17 mouse cellular contexts compared by ENCODE assay signal in the genomic region with DNA sequence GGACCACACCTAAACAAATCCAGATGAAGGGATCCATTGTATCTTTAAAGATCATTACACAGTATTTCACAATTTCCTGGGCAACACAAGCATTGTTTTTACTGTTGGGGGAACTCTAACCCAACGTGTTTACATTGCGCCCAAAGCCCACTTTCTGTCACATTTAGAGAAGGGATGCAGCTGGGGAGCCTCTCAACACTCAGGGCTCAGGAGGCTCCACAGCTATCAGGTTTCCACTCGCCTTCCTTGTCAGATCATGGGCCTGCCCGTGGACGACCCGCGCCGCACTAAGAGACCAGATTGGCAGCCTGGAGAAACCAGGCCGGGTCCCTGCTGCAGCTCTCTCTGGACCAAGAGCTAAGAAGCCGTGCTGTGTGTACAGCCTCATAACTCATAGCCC. TPM values are rescaled to one million over a fixed set of nuclear protein-coding genes. Genes with fewer than 3 reads are reported as not detected.
A peak's percentile ranks its signal among the peaks of the same experiment; 100 is the strongest.
DNase-seq lines count a peak whose midpoint lies in the region; ATAC-seq lines count a peak whose summit lies in the region.
"Had no signal": no experiment of that assay in that cellular context is flagged by ENCODE, and none has a peak within 500 bp of the region (broad histone marks: within the 10 kb centered on the region; RNA-seq: fewer than 3 reads in every experiment).

No protein-coding gene starts in this region.

- H3K36me3 ChIP-seq in heart, embryonic 13.5 days, result peaks cover 34% of the 10 kb centered on the region
- peaks cover 8% of the 10 kb centered on the region; the same call in 1 of the 2 replicates for H3K36me3 ChIP-seq in lung, embryonic 15.5 days
- H3K36me3 ChIP-seq in stomach, embryonic 14.5 days (ENCODE audit: control insufficient read depth, insufficient read depth, low read length), result 0 out of 2 replicates have a peak, but pooled peaks cover 4% of the 10 kb centered on the region

- no peak overlapping the region for H3K4me2 ChIP-seq in heart, embryonic 13.5 days
- no peak overlapping the region for H3K4me2 ChIP-seq in lung, embryonic 15.5 days
- H3K4me2 ChIP-seq in stomach, embryonic 14.5 days (replicated peaks; ENCODE audit: low read depth, low read length), result no peak overlapping the region
- H3K4me2 ChIP-seq: forebrain, embryonic 13.5 days; hindbrain, embryonic 13.5 days had no signal

- no peaks in the 10 kb centered on the region for H3K27me3 ChIP-seq in heart, embryonic 13.5 days (replicated peaks)
- H3K27me3 ChIP-seq in lung, embryonic 15.5 days, result no peaks in the 10 kb centered on the region
- no peaks in the 10 kb centered on the region for H3K27me3 ChIP-seq in stomach, embryonic 14.5 days (ENCODE audit: control insufficient read depth, insufficient read depth, low read length)
- H3K27me3 ChIP-seq: forebrain, embryonic 13.5 days; hindbrain, embryonic 13.5 days had no signal

- 0 out of 2 replicates have a peak overlapping the region, but pooled peaks have one; percentile 30 for H3K9ac ChIP-seq in heart, embryonic 13.5 days
- no peak overlapping the region for H3K9ac ChIP-seq in lung, embryonic 15.5 days
- H3K9ac ChIP-seq in stomach, embryonic 14.5 days (replicated peaks; ENCODE audit: low read depth, low read length), result no peak overlapping the region
- H3K9ac ChIP-seq: forebrain, embryonic 13.5 days; hindbrain, embryonic 13.5 days had no signal

- no peak for ATAC-seq in heart, embryonic 13.5 days (ENCODE audit: extremely low read depth, insufficient number of reproducible peaks, low FRiP score, low TSS enrichment)
- ATAC-seq in lung, embryonic 15.5 days (ENCODE audit: borderline replicate concordance, extremely low read depth, low FRiP score, low TSS enrichment), result peak; percentile 36; the same call in 1 of the 2 replicates
- peak; percentile 40; the same call in 1 of the 2 replicates for ATAC-seq in stomach, embryonic 14.5 days (ENCODE audit: insufficient number of reproducible peaks, insufficient read depth, low FRiP score, low read depth)
- ATAC-seq: forebrain, embryonic 13.5 days had no signal

- no peak overlapping the region for H3K27ac ChIP-seq in heart, embryonic 13.5 days (replicated peaks)
- peak overlapping the region; percentile 55; the same call in 1 of the 2 replicates for H3K27ac ChIP-seq in lung, embryonic 15.5 days
- peak overlapping the region; percentile 74; the same call in 1 of the 2 replicates for H3K27ac ChIP-seq in stomach, embryonic 14.5 days (ENCODE audit: low read length)
- H3K27ac ChIP-seq: forebrain, embryonic 13.5 days; hindbrain, embryonic 13.5 days; left cerebral cortex, adult 2 months; midbrain, embryonic 10.5 days had no signal

- H3K9me3 ChIP-seq in heart, embryonic 13.5 days, result no peaks in the 10 kb centered on the region
- H3K9me3 ChIP-seq in lung, embryonic 15.5 days, result no peaks in the 10 kb centered on the region
- H3K9me3 ChIP-seq in stomach, embryonic 14.5 days (ENCODE audit: control insufficient read depth, low read depth, low read length), result no peaks in the 10 kb centered on the region
- H3K9me3 ChIP-seq: forebrain, embryonic 13.5 days; hindbrain, embryonic 13.5 days; midbrain, embryonic 10.5 days had no signal

- H3K4me1 ChIP-seq in heart, embryonic 13.5 days, result peaks cover 4% of the 10 kb centered on the region
- peaks cover 10% of the 10 kb centered on the region for H3K4me1 ChIP-seq in lung, embryonic 15.5 days
- no peaks in the 10 kb centered on the region for H3K4me1 ChIP-seq in stomach, embryonic 14.5 days (ENCODE audit: control insufficient read depth, insufficient read depth, low read length)

- no peak for DNase-seq in heart, adult 8-10 months (ENCODE audit: low spot score)
- no peak for DNase-seq in lung, postnatal 14 days
- peak; percentile 40 for DNase-seq in embryo, embryonic 11 days
- no peak for DNase-seq in gastrocnemius, postnatal 10 days
- no peak for DNase-seq in cerebellum, adult 11-12 months
- DNase-seq: adrenal gland, adult 2 months; B cell, adult 2 months; gastrocnemius, postnatal 14 days; kidney, postnatal 25 days; thymus, adult 2 months had no signal

- no peak overlapping the region for H3K4me3 ChIP-seq in heart, embryonic 13.5 days
- no peak overlapping the region for H3K4me3 ChIP-seq in lung, embryonic 15.5 days
- H3K4me3 ChIP-seq in stomach, embryonic 14.5 days (ENCODE audit: low read depth, low read length), result no peak overlapping the region
- H3K4me3 ChIP-seq: forebrain, embryonic 13.5 days; hindbrain, embryonic 13.5 days; left cerebral cortex, adult 2 months; midbrain, embryonic 10.5 days had no signal

- WGBS in heart, embryonic 13.5 days, result 48% methylated on average over 10 of the region's 10 CpGs
- WGBS in lung, embryonic 15.5 days, result 36% methylated on average over 10 of the region's 10 CpGs
- 35% methylated on average over 10 of the region's 10 CpGs for WGBS in stomach, embryonic 14.5 days

RNA-seq across cellular contexts. Expression of gene Mlh3, which starts 3.1 kb away (rescaled TPM):
- polyA plus RNA-seq in heart, embryonic 13.5 days (2015; fragmentation: Nextera tagmentation; extraction: Ambion mirVana), result 5.0 and 5.7 TPM in 2 replicates
- 10 to 100 TPM in 2 of 4 experiments, 1 to 10 TPM in 2; 9.4 to 11.3 (median 10.3) TPM for total RNA-seq in heart, adult 8-10 months (2022)
- 8.1 and 9.3 TPM in 2 replicates for polyA plus RNA-seq in lung, embryonic 15.5 days (2015; fragmentation: Nextera tagmentation; extraction: Ambion mirVana)
- polyA plus RNA-seq in stomach, embryonic 14.5 days (2014; fragmentation: Nextera tagmentation; extraction: Ambion mirVana), result 9.0 and 9.8 TPM in 2 replicates
- 10 to 100 TPM in 1 of 2 experiments, 1 to 10 TPM in 1; 8.7 to 10.8 TPM for total RNA-seq in gastrocnemius, postnatal 10 days (2021)

RNA-seq across cellular contexts. Expression of gene Acyp1, which starts 14.7 kb away (rescaled TPM):
- polyA plus RNA-seq in heart, embryonic 13.5 days (2015; fragmentation: Nextera tagmentation; extraction: Ambion mirVana), result 59.2 and 66.6 TPM in 2 replicates
- total RNA-seq in heart, adult 8-10 months (2022), result 10 to 100 TPM; 20.6 to 27.9 (median 22.9) TPM
- polyA plus RNA-seq in lung, embryonic 15.5 days (2015; fragmentation: Nextera tagmentation; extraction: Ambion mirVana), result 53.8 and 55.5 TPM in 2 replicates
- polyA plus RNA-seq in stomach, embryonic 14.5 days (2014; fragmentation: Nextera tagmentation; extraction: Ambion mirVana), result 45.2 and 56.8 TPM in 2 replicates
- 10 to 100 TPM; 20.5 to 24.9 TPM for total RNA-seq in gastrocnemius, postnatal 10 days (2021)

RNA-seq across cellular contexts. Expression of gene Zc2hc1c, which starts 14.9 kb away (rescaled TPM):
- polyA plus RNA-seq in heart, embryonic 13.5 days (2015; fragmentation: Nextera tagmentation; extraction: Ambion mirVana), result 0.55 and 0.62 TPM in 2 replicates
- 1 to 10 TPM; 2.6 to 3.2 (median 2.6) TPM for total RNA-seq in heart, adult 8-10 months (2022)
- 1.7 TPM in 2 replicates for polyA plus RNA-seq in lung, embryonic 15.5 days (2015; fragmentation: Nextera tagmentation; extraction: Ambion mirVana)
- polyA plus RNA-seq in stomach, embryonic 14.5 days (2014; fragmentation: Nextera tagmentation; extraction: Ambion mirVana), result 2.0 and 2.8 TPM in 2 replicates
- under 1 TPM; 0.63 TPM for total RNA-seq in gastrocnemius, postnatal 10 days (2021)

RNA-seq across cellular contexts. Expression of gene Eif2b2, which starts 54.2 kb away (rescaled TPM):
- 54.8 and 55.9 TPM in 2 replicates for polyA plus RNA-seq in heart, embryonic 13.5 days (2015; fragmentation: Nextera tagmentation; extraction: Ambion mirVana)
- 10 to 100 TPM; 39.5 to 50.6 (median 45.2) TPM for total RNA-seq in heart, adult 8-10 months (2022)
- polyA plus RNA-seq in lung, embryonic 15.5 days (2015; fragmentation: Nextera tagmentation; extraction: Ambion mirVana), result 88.2 and 94.9 TPM in 2 replicates
- polyA plus RNA-seq in stomach, embryonic 14.5 days (2014; fragmentation: Nextera tagmentation; extraction: Ambion mirVana), result 81.1 and 82.5 TPM in 2 replicates
- 10 to 100 TPM; 76.1 to 95.2 TPM for total RNA-seq in gastrocnemius, postnatal 10 days (2021)
